Mouse (Mus musculus) ovary, postnatal 10 days (tissue): ENCODE results near the gene Lyst.
A peak's percentile ranks its signal among the peaks of the same experiment; 100 is the strongest.
"Not testable (repeated sequence)": the region's sequence is repeated elsewhere in the genome, so short reads cannot be mapped to it uniquely, and the experiment has no call there.

ENCODE experiments used
- DNase-seq: peaks from one replicate; pipeline ENCODE4 v3.0.0; 2022; ENCODE audit warnings: low spot score

Gene Lyst

GRCm38 (mm10) chr13:13783296-13783695 lies 193.1 kb downstream of the Lyst start:
- no peak for DNase-seq

- DNase-seq: peak; percentile 9
These were observed 193.8 kb downstream of the Lyst start, which contains the start of gene Gng4 for GRCm38 (mm10) chr13:13783894-13784419. Gng4 (plus strand) TSS chr13:13784059.

GRCm38 (mm10) chr13:13784420-13784936 lies 194.3 kb downstream of the Lyst start:
- DNase-seq: no peak

- DNase-seq: peak; percentile 10
These were observed 195.0 kb downstream of the Lyst start for GRCm38 (mm10) chr13:13784981-13785783.

GRCm38 (mm10) chr13:13786971-13787370 lies 196.8 kb downstream of the Lyst start:
- DNase-seq: no peak

- DNase-seq: no peak
These were observed 197.9 kb downstream of the Lyst start for GRCm38 (mm10) chr13:13788070-13788469.

- DNase-seq: no peak
These were observed 201.8 kb downstream of the Lyst start for GRCm38 (mm10) chr13:13791981-13792380.

- DNase-seq: no peak
These were observed 205.1 kb downstream of the Lyst start for GRCm38 (mm10) chr13:13795166-13795832.

- DNase-seq: no peak
These were observed 205.9 kb downstream of the Lyst start for GRCm38 (mm10) chr13:13796082-13796481.

- DNase-seq: not testable (repeated sequence)
These were observed 207.6 kb downstream of the Lyst start for GRCm38 (mm10) chr13:13797816-13798215.

GRCm38 (mm10) chr13:13798775-13799174 lies 208.6 kb downstream of the Lyst start:
- DNase-seq: no peak

GRCm38 (mm10) chr13:13808337-13809132 lies 218.3 kb downstream of the Lyst start:
- DNase-seq: no peak

GRCm38 (mm10) chr13:13810885-13811284 lies 220.7 kb downstream of the Lyst start:
- no peak for DNase-seq

- no peak for DNase-seq
These were observed 228.5 kb downstream of the Lyst start for GRCm38 (mm10) chr13:13818696-13819095.

- no peak for DNase-seq
These were observed 230.3 kb downstream of the Lyst start for GRCm38 (mm10) chr13:13820234-13821123.

GRCm38 (mm10) chr13:13824946-13825345 lies 234.7 kb downstream of the Lyst start:
- DNase-seq: no peak

GRCm38 (mm10) chr13:13826533-13826932 lies 236.3 kb downstream of the Lyst start:
- no peak for DNase-seq

GRCm38 (mm10) chr13:13828125-13828524 lies 237.9 kb downstream of the Lyst start:
- no peak for DNase-seq
